Mouse (Mus musculus) Patski (cell line): ENCODE measurements around the gene Szt2. TPM values are rescaled to one million over a fixed set of nuclear protein-coding genes. Genes with fewer than 3 reads are reported as not detected.

Experiments used
- ATAC-seq: fragments of 100-300 bp; one replicate; pipeline ENCODE4 v1.8.0; 2021
- CTCF ChIA-PET: fragments of 350-600 bp; sonication (Branson Sonifier 250); formaldehyde crosslinking; loops from one replicate; lab custom pipeline; 2022; ENCODE audit warnings: inconsistent platforms; lab: Charles Lee
- POLR2A ChIA-PET: fragments of 350-600 bp; sonication (Branson Sonifier 250); formaldehyde crosslinking; loops from one replicate; lab custom pipeline; 2022; ENCODE audit warnings: antibody characterized with exemption, inconsistent platforms; lab: Charles Lee
- DNase-seq: peaks from one replicate; pipeline ENCODE4 v3.0.0-alpha.2; 2011; ENCODE audit warnings: low read depth, low spot score
- H3K27me3 ChIP-seq: fragments of 371-371 bp; one replicate; pipeline ENCODE4 v1.5.1; 2021
- CTCF ChIP-seq: fragments of 100-300 bp; IDR thresholded peaks from one replicate; pipeline ENCODE4 v1.5.1; 2021
- in situ Hi-C: fragments of 300-500 bp; cut with MboI; formaldehyde crosslinking; loops from 3 replicates; pipeline ENCODE4 v1.11.1; 2018; ENCODE audit warnings: low pct_unique_long_range_greater_than_20kb, mixed read lengths
- polyA plus RNA-seq: library from polyadenylated mRNA; unstranded; gene quantifications from one replicate; pipeline ENCODE4 v1.2.3, GENCODE M21; 2021

The Szt2 gene
- 14.7 TPM for polyA plus RNA-seq

- in situ Hi-C loops = loop anchor here (5.0 kb wide), 1 partner anchor 158 kb away; no protein-coding TSS in a partner anchor
- TF ChIP-seq CTCF = no peak
- peak; percentile 69 for ATAC-seq
- H3K27me3 ChIP-seq = no peaks in the 10 kb centered on the region
- peak; percentile 46 for DNase-seq
- ChIA-PET CTCF (no interaction called here), POLR2A (interaction anchor here (0.6 kb wide), 1 partner anchor 17 kb away, joined by 4 read pairs; no protein-coding TSS in a partner anchor)
Observed at GRCm38 (mm10) chr4:118409142-118409900, at the start of gene Szt2, which contains the start of gene Med8. TSS of gene Szt2 (minus strand) at chr4:118409273. TSS of gene Med8 (plus strand) at chr4:118409337.

- ChIA-PET POLR2A (no interaction called here), CTCF (no interaction called here)
- in situ Hi-C loops = no loop called here
- ATAC-seq (no peak), DNase-seq (no peak)
- TF ChIP-seq CTCF = no peak
- H3K27me3 ChIP-seq = peaks cover 5% of the 10 kb centered on the region
Observed at GRCm38 (mm10) chr4:118457345-118457975, 48.4 kb upstream of the Szt2 start, which contains the start of gene Mpl. TSS of gene Mpl (minus strand) at chr4:118457513.

GRCm38 (mm10) chr4:118446415-118447153 lies 37.5 kb upstream of the Szt2 start:
- in situ Hi-C loops = no loop called here
- POLR2A ChIA-PET = no interaction called here
- peaks cover 14% of the 10 kb centered on the region for H3K27me3 ChIP-seq
- ATAC-seq (no peak), DNase-seq (no peak)
- CTCF ChIA-PET = interaction anchor here (1.9 kb wide), 1 partner anchor 120 kb away, joined by 4 read pairs; no protein-coding TSS in a partner anchor
- TF ChIP-seq CTCF = no peak

DNA sequence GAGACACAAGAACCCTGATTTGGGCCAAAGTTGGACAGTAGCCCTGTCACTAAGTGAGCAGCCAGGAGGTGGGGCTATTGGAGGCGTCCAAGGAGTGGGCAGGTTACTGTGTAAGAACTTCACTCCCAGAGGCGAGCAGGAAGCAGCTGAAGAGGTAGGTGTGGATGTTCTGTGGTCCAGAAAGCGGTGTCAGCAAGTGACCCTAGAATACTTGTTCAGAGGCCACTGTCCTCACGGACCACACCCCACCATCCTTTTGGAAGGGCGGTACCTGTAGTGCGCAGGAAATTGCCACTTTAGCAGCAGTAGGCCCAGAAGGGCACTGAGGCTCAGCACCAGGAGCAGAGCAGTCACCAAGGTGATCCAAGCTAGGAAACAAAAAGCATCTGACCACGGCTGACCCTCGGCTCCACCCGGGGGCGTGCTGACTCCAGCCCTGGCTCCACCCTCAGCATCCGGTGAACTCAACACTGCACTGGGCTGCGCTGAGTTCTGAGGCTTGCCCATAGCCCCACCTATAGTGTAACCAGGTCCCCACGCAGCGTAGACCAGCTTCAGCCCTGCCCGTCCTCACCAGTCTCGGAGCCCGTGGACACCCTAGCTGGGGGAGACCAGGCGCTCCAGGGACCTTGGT lies 36.8 kb upstream of the Szt2 start:
- in situ Hi-C loops = no loop called here
- DNase-seq = no peak
- H3K27me3 ChIP-seq = peaks cover 14% of the 10 kb centered on the region
- CTCF ChIA-PET = interaction anchor here (1.9 kb wide), 1 partner anchor 120 kb away, joined by 4 read pairs; no protein-coding TSS in a partner anchor
- TF ChIP-seq CTCF = no peak
- ATAC-seq = no peak
- POLR2A ChIA-PET = no interaction called here

- no peak for ATAC-seq
- CTCF ChIA-PET = no interaction called here
Observed at GRCm38 (mm10) chr4:118445088-118445487, 36.0 kb upstream of the Szt2 start.

GRCm38 (mm10) chr4:118437829-118438253 lies 28.8 kb upstream of the Szt2 start:
- no peak for ATAC-seq
- no peaks in the 10 kb centered on the region for H3K27me3 ChIP-seq
- in situ Hi-C loops = no loop called here
- ChIA-PET POLR2A (no interaction called here), CTCF (no interaction called here)
- TF ChIP-seq CTCF = no peak
- no peak for DNase-seq

More at GRCm38 (mm10) chr4:118445088-118445487, 36.0 kb upstream of the Szt2 start:
- in situ Hi-C loops = no loop called here
- peaks cover 14% of the 10 kb centered on the region for H3K27me3 ChIP-seq
- TF ChIP-seq CTCF = no peak
- DNase-seq = no peak
- POLR2A ChIA-PET = no interaction called here

DNA sequence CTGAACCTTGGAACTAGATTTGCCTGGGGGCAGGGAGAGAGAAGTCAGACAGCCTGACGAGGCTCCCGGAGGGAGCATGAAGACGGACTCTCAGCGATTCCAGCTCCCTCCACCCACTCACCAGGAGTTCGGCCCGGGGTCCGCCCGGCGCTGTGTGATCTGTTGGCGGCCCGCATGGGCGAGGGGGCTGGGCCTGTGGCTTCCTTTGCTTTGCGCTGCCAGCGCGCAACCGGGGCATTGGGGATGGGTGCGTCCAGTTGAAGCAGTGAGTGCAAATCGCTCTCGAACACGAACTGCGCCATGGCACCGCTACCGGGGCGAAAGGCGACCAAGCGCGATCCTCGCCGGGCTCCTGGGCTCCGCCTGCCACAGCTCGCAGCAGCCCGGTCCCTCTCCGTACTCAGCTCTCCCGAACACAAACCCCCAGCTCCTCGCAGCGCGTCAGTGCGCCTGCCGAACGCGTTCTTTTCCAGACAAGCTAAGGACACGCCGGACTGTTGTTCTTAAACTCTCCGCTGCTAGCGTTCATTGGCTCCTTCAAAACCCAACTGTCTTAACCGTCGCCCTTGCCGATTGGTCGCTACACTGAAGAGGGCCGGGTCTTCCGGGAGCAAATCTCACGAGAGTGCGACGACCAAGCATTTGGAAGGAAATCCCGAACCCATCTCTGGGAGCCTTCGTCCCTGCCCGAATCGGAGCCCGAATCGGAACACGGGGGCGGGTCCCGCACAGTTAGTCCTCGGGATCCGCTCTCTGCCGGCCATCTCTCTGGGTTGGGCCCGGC lies 27.9 kb upstream of the Szt2 start, which contains the start of gene Cdc20:
Gene Cdc20 (minus strand): TSS at position 533 of the 784 bp plus-strand sequence.
- POLR2A ChIA-PET = interaction anchor here (0.8 kb wide), 1 partner anchor 8 kb away, joined by 3 read pairs; no protein-coding TSS in a partner anchor
- TF ChIP-seq CTCF = no peak
- CTCF ChIA-PET = no interaction called here
- peak; percentile 92 for ATAC-seq
- in situ Hi-C loops = no loop called here
- H3K27me3 ChIP-seq = no peaks in the 10 kb centered on the region
- DNase-seq = peak; percentile 73

- DNase-seq (no peak), ATAC-seq (no peak)
- ChIA-PET POLR2A (interaction anchor here (0.6 kb wide), 1 partner anchor 1283 kb away, joined by 3 read pairs; no protein-coding TSS in a partner anchor), CTCF (no interaction called here)
- no peak for TF ChIP-seq CTCF
- in situ Hi-C loops = no loop called here
- H3K27me3 ChIP-seq = no peaks in the 10 kb centered on the region
Observed at GRCm38 (mm10) chr4:118432332-118432731, 23.3 kb upstream of the Szt2 start.
